8 mouse cellular contexts compared by ENCODE assay signal in the genomic region with DNA sequence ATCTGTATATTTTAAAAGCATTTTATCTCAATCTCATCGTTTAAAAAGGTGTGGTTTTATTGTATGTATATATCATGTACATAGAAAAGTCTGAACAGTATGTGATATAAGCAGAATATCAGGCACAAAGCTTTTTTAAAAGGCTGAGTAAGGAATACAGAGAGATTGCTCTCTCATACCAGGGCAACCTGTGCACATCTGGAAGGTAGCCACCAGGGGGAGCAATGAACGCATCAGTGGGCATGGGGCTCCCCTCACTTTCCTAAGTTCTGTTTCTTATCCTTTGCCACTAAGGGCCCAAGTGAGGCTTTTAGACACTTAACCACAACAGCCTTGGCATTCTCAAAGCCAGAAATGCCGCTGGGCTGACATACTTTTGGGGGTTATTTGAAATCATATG.
DNase-seq lines count a peak whose midpoint lies in the region; ATAC-seq lines count a peak whose summit lies in the region.

No protein-coding gene starts in this region.

- no peak for ATAC-seq in liver, embryonic 13.5 days (ENCODE audit: low read depth)

- H3K4me1 ChIP-seq in liver, embryonic 13.5 days (replicated peaks) = no peaks in the 10 kb centered on the region

- peak; percentile 61 for DNase-seq in CD4-positive helper T cell, adult 2 months (ENCODE audit: low read depth, low spot score)
- DNase-seq in T-cell, adult 2 months (ENCODE audit: low spot score) = peak; percentile 62
- peak; percentile 90 for DNase-seq in embryo, embryonic 10 days (ENCODE audit: low spot score)
- peak; percentile 78 for DNase-seq in heart, adult 8-10 months (ENCODE audit: low spot score)
- peak; percentile 71 for DNase-seq in kidney, adult 9 months
- DNase-seq in liver, embryonic 13.5 days = peak; percentile 20
- peak; percentile 73 for DNase-seq in ovary, postnatal 14 days (ENCODE audit: low spot score)
- peak; percentile 56 to 90 for DNase-seq in thymus, postnatal 10 days (ENCODE audit: low spot score in 2 of 2)

- H3K4me3 ChIP-seq in liver, embryonic 13.5 days (replicated peaks) = no peak overlapping the region

- H3K36me3 ChIP-seq in liver, embryonic 13.5 days = peaks cover 18% of the 10 kb centered on the region; the same call in 1 of the 2 replicates

- H3K9ac ChIP-seq in liver, embryonic 13.5 days = no peak overlapping the region

- H3K9me3 ChIP-seq in liver, embryonic 13.5 days (replicated peaks) = no peaks in the 10 kb centered on the region

- 15% methylated on average over 3 of the region's 3 CpGs for WGBS in liver, embryonic 13.5 days (ENCODE audit: insufficient replicate concordance)

- H3K4me2 ChIP-seq in liver, embryonic 13.5 days = no peak overlapping the region

- H3K27me3 ChIP-seq in liver, embryonic 13.5 days = no peaks in the 10 kb centered on the region

- no peak overlapping the region for H3K27ac ChIP-seq in liver, embryonic 13.5 days

Comparison
In these comparisons a context has a peak if more than half of its experiments do, and no peak if none do; other contexts are left out.
1. DNase-seq: peak in every context shown above with its lines; median percentile 90 in embryo, embryonic 10 days; 78 in heart, adult 8-10 months; 73 in ovary, postnatal 14 days; 73 in thymus, postnatal 10 days; 71 in kidney, adult 9 months; 62 in T-cell, adult 2 months; 61 in CD4-positive helper T cell, adult 2 months; 20 in liver, embryonic 13.5 days.